Mouse (Mus musculus): ENCODE measurements around the gene Dpysl4. TPM values are rescaled to one million over a fixed set of nuclear protein-coding genes. Genes with fewer than 3 reads are reported as not detected.

The Dpysl4 gene
- polyA plus RNA-seq, 1 experiment from 2014 or later = 9.1 TPM

DNA sequence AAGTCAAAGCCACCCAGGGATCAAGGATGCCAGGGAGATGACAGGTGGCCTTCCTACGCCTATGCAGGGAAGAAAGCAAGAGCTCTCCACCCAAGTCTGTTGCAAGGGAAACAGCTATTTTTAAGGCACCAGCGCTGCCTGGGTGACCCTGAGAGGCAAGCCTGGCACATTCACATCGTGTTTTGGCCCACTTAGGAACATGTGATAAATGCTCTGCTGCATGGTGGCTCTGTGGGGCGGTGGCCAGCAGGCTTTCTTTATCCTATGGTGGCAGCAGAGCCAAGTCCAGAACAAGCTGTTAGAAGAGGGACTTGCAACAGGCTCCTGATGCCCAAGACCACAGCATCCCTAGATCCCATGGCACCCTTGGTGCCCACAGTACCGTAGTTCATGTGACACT, 49.4 kb downstream of the Dpysl4 start:
- H3K36me3 ChIP-seq = no peaks in the 10 kb centered on the region
- H3K9me3 ChIP-seq = no peaks in the 10 kb centered on the region
- peaks cover 17% of the 10 kb centered on the region for H3K4me1 ChIP-seq
- DNase-seq (ENCODE audit: low spot score) = no peak
- 62% methylated on average over 5 of the region's 5 CpGs for WGBS
- no peak overlapping the region for H3K4me3 ChIP-seq
- no peak overlapping the region for H3K27ac ChIP-seq
- H3K27me3 ChIP-seq (ENCODE audit: insufficient read depth, poor library complexity, severe bottlenecking) = peaks cover 8% of the 10 kb centered on the region; the same call in 1 of the 2 replicates

- no peaks in the 10 kb centered on the region for H3K36me3 ChIP-seq
- no peak overlapping the region for H3K27ac ChIP-seq
- H3K9me3 ChIP-seq = no peaks in the 10 kb centered on the region
- H3K4me3 ChIP-seq = no peak overlapping the region
- DNase-seq (ENCODE audit: low spot score) = no peak
- 69% methylated on average over 5 of the region's 5 CpGs for WGBS
- peaks cover 20% of the 10 kb centered on the region for H3K4me1 ChIP-seq
- peaks cover 11% of the 10 kb centered on the region; the same call in 1 of the 2 replicates for H3K27me3 ChIP-seq (ENCODE audit: insufficient read depth, poor library complexity, severe bottlenecking)
These were observed 51.2 kb downstream of the Dpysl4 start for GRCm38 (mm10) chr7:139136906-139137491.

GRCm38 (mm10) chr7:139139921-139140461, 54.2 kb downstream of the Dpysl4 start:
- Histone ChIP-seq H3K4me3 (no peak overlapping the region), H3K4me1 (peaks cover 17% of the 10 kb centered on the region), H3K36me3 (no peaks in the 10 kb centered on the region), H3K27ac (no peak overlapping the region), H3K27me3 (ENCODE audit: insufficient read depth, poor library complexity, severe bottlenecking) (peaks cover 11% of the 10 kb centered on the region; the same call in 1 of the 2 replicates), H3K9me3 (no peaks in the 10 kb centered on the region)
- no peak for DNase-seq (ENCODE audit: low spot score)
- 26% methylated on average over 11 of the region's 11 CpGs for WGBS

GRCm38 (mm10) chr7:139143785-139144184, 58.0 kb downstream of the Dpysl4 start:
- no peaks in the 10 kb centered on the region for H3K9me3 ChIP-seq
- 57% methylated on average over 1 of the region's 1 CpGs for WGBS
- H3K27me3 ChIP-seq (ENCODE audit: insufficient read depth, poor library complexity, severe bottlenecking) = peaks cover 19% of the 10 kb centered on the region
- no peaks in the 10 kb centered on the region for H3K36me3 ChIP-seq
- H3K4me1 ChIP-seq = peaks cover 18% of the 10 kb centered on the region
- DNase-seq (ENCODE audit: low spot score) = no peak
- H3K4me3 ChIP-seq = no peak overlapping the region
- H3K27ac ChIP-seq = no peak overlapping the region

GRCm38 (mm10) chr7:139145891-139146290, 60.1 kb downstream of the Dpysl4 start:
- H3K9me3 ChIP-seq = no peaks in the 10 kb centered on the region
- no peaks in the 10 kb centered on the region for H3K36me3 ChIP-seq
- 29% methylated on average over 7 of the region's 7 CpGs for WGBS
- H3K4me3 ChIP-seq = no peak overlapping the region
- H3K27me3 ChIP-seq (ENCODE audit: insufficient read depth, poor library complexity, severe bottlenecking) = peaks cover 35% of the 10 kb centered on the region
- no peak for DNase-seq (ENCODE audit: low spot score)
- H3K4me1 ChIP-seq = peaks cover 12% of the 10 kb centered on the region
- H3K27ac ChIP-seq = no peak overlapping the region

- Histone ChIP-seq H3K9me3 (no peaks in the 10 kb centered on the region), H3K4me3 (no peak overlapping the region), H3K36me3 (no peaks in the 10 kb centered on the region), H3K27me3 (ENCODE audit: insufficient read depth, poor library complexity, severe bottlenecking) (peaks cover 38% of the 10 kb centered on the region), H3K27ac (no peak overlapping the region), H3K4me1 (peaks cover 18% of the 10 kb centered on the region)
- 36% methylated on average over 4 of the region's 4 CpGs for WGBS
- DNase-seq (ENCODE audit: low spot score) = no peak
These were observed 61.6 kb downstream of the Dpysl4 start for GRCm38 (mm10) chr7:139147360-139147759.

GRCm38 (mm10) chr7:139149373-139149772, 63.6 kb downstream of the Dpysl4 start:
- H3K36me3 ChIP-seq = no peaks in the 10 kb centered on the region
- peaks cover 53% of the 10 kb centered on the region for H3K27me3 ChIP-seq (ENCODE audit: insufficient read depth, poor library complexity, severe bottlenecking)
- no peak overlapping the region for H3K4me3 ChIP-seq
- H3K4me1 ChIP-seq = peaks cover 18% of the 10 kb centered on the region
- H3K9me3 ChIP-seq = no peaks in the 10 kb centered on the region
- no peak for DNase-seq (ENCODE audit: low spot score)
- WGBS = 19% methylated on average over 7 of the region's 7 CpGs
- no peak overlapping the region for H3K27ac ChIP-seq

DNA sequence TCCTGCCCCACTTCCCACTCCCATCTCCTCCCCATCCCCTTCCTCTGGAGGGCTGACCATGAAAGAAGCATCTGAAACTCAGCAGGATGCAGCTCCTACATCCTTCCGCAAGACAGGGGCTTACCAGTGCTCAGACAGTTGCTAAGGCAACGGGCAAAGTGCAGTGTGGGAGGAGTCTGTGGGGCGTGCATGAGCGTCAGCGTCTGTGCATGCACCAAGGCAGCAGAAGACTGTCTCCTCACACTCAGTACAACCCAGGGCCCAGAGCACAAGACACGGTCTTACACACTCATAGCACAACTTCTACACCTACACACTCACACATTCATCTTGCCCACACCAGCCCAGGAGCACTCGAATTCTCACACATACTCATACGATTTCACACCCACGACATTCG, 65.3 kb downstream of the Dpysl4 start:
- 44% methylated on average over 10 of the region's 10 CpGs for WGBS
- H3K9me3 ChIP-seq = no peaks in the 10 kb centered on the region
- H3K27ac ChIP-seq = no peak overlapping the region
- no peak for DNase-seq (ENCODE audit: low spot score)
- H3K27me3 ChIP-seq (ENCODE audit: insufficient read depth, poor library complexity, severe bottlenecking) = peaks cover 59% of the 10 kb centered on the region
- H3K4me1 ChIP-seq = peaks cover 13% of the 10 kb centered on the region
- no peak overlapping the region for H3K4me3 ChIP-seq
- no peaks in the 10 kb centered on the region for H3K36me3 ChIP-seq

Other genes starting within 250 kb of the Dpysl4 start
- gene Ppp2r2d, start 239.9 kb upstream of the Dpysl4 start, polyA plus RNA-seq (2016; fragmentation: Nextera tagmentation; extraction: Ambion mirVana) = 36.7 and 46.2 TPM in 2 replicates
- gene Mapk1ip1, start 239.7 kb upstream of the Dpysl4 start, polyA plus RNA-seq (2016; fragmentation: Nextera tagmentation; extraction: Ambion mirVana) = 10.0 and 10.8 TPM in 2 replicates
- gene Bnip3, start 176.5 kb upstream of the Dpysl4 start, polyA plus RNA-seq (2016; fragmentation: Nextera tagmentation; extraction: Ambion mirVana) = 273 and 300 TPM in 2 replicates
- gene Jakmip3, start 145.3 kb upstream of the Dpysl4 start, polyA plus RNA-seq (2016; fragmentation: Nextera tagmentation; extraction: Ambion mirVana) = 0.07 and 0.09 TPM in 2 replicates
- gene Lrrc27, start 127.0 kb downstream of the Dpysl4 start, polyA plus RNA-seq (2016; fragmentation: Nextera tagmentation; extraction: Ambion mirVana) = 4.5 TPM in 2 replicates
- gene Stk32c, start 127.3 kb downstream of the Dpysl4 start, polyA plus RNA-seq (2016; fragmentation: Nextera tagmentation; extraction: Ambion mirVana) = not detected in 2 replicates
- gene Pwwp2b, start 162.5 kb downstream of the Dpysl4 start, polyA plus RNA-seq (2016; fragmentation: Nextera tagmentation; extraction: Ambion mirVana) = 10.5 and 11.1 TPM in 2 replicates

All from heart, embryonic 10.5 days (tissue).